Mouse (Mus musculus) gastrocnemius, adult 18-20 months (tissue): ENCODE data around the gene Zfand2b. TPM values are rescaled to one million over a fixed set of nuclear protein-coding genes. Genes with fewer than 3 reads are reported as not detected.

Experiments used
- DNase-seq: peaks from one replicate; pipeline ENCODE4 v3.0.0; 2021; ENCODE audit warnings: low spot score
- total RNA-seq, 2 experiments: library from RNA; stranded (reverse); gene quantifications; 2 replicates each; pipeline ENCODE4 v1.2.3; 2021

The Zfand2b gene
- total RNA-seq, 2 experiments from 2014 or later, result 13.7 to 16.2 TPM

GRCm38 (mm10) chr1:75159540-75160255 is 8.7 kb upstream of the Zfand2b start:
- DNase-seq, result no peak

- DNase-seq, result no peak
Measured at GRCm38 (mm10) chr1:75160256-75160617, 8.2 kb upstream of the Zfand2b start.

GRCm38 (mm10) chr1:75168093-75168471 is 364 bp upstream of the Zfand2b start:
- DNase-seq, result no peak

GRCm38 (mm10) chr1:75179334-75180104 is 11.1 kb downstream of the Zfand2b start:
- peak; percentile 35 for DNase-seq

DNA sequence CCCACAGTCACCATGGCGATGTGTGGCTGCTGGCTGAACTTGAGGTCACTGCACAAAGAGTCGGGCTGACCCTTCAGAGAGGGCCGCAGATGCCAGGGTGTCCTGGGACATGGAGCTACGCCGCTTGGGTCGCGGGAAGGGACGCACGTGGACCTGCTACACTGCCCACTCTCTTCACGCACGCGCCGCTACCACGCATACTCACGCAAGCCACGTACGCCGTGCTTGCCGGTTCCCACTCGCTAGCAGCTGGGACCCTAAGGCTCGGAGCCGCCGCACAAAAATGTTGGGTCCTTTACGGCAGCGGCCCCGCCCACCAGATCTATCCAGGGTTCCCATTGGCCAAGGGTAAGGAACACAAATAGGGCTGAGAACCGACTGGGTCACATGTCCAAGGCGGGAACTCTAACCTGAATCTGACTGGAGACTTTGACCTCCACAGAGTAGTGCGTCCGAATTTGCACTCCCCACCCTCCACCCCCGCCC is 11.7 kb downstream of the Zfand2b start, which contains the start of gene Abcb6:
Gene Abcb6, minus strand, starts transcription at position 288 of the 486 bp plus-strand sequence.
- DNase-seq, result peak; percentile 87

- no peak for DNase-seq
Measured at GRCm38 (mm10) chr1:75180741-75181140, 12.3 kb downstream of the Zfand2b start.

DNA sequence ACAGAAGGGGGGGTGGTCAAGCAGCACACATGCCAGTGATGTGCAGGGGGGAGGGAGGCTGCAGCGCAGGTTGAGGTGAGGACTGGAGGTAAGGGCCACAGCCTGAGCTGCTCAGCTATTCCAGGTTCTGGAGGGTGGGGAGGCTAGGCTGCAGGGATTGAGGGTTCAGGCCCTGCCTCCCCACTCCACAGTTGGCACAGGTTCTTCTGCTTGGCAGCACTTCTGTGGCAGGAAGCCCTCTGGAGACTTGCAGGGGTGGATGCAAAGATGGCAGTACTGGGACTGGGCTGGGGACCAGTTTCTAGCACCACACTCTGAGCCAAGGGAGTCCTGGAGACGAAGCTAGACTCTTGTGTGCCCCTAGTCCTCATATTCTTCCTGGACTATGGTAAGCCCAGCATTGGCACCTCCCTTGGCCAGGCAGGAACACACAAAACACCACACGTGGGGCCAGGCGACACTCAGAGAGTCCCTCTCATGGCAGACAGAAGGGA is 13.0 kb downstream of the Zfand2b start:
- DNase-seq, result no peak

- DNase-seq, result no peak
Measured at GRCm38 (mm10) chr1:75182160-75182559, 13.7 kb downstream of the Zfand2b start.

- DNase-seq, result no peak
Measured at GRCm38 (mm10) chr1:75185495-75185894, 17.0 kb downstream of the Zfand2b start.

GRCm38 (mm10) chr1:75187126-75187525 is 18.7 kb downstream of the Zfand2b start:
- no peak for DNase-seq

DNA sequence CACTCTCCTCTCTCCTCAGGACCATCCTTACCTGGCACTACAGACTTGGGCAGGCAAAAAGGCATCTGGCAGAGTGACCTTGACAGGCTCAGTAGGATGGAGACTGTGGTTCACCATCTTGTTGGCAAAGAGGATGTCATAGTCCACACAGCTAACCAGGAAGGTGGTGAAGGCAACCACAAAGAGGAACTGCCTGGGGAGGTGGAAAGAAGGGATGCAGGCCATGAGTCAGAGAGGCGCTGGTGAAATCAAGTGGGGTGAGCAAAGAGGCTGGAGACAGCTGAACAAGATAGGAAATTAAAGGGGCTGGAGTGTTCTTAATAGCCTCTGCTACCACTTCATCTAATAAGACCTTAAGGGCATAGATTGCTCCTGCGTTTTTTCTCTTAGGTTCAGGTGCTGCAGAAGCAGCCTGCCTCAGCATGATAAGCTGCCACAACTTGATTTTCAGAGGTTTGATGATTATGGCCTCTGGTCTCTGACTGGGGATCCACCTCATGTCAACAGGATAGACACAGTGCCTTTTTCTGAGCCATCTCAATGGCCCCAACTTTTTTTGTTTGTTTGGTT is 19.6 kb downstream of the Zfand2b start:
- DNase-seq, result no peak

GRCm38 (mm10) chr1:75190577-75190976 is 22.1 kb downstream of the Zfand2b start:
- DNase-seq, result no peak

DNA sequence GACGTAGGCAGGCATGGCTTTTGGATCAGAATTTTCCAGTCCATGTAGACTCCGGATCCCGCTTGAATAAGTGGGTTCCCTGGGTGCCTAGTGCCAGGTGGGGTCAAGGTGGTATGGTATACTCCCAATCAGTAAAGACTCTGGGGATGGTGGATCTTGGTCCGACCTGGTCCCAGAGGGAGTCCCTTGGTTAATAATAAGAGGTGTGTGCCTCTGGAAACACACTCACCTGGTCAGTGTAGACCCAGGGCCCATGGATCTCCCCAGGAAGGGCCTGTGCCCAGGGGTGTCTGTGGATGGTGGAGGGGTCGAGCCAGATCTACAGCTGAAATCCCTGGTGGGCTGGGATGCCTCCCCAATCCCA is 22.8 kb downstream of the Zfand2b start:
- no peak for DNase-seq

- DNase-seq, result peak; percentile 97
Measured at GRCm38 (mm10) chr1:75191622-75192402, 23.4 kb downstream of the Zfand2b start, which contains the start of the genes Ankzf1 and Atg9a. Gene Ankzf1 (plus strand): TSS chr1:75192151. Gene Atg9a (minus strand): TSS chr1:75192196.

GRCm38 (mm10) chr1:75192452-75192851 is 24.0 kb downstream of the Zfand2b start:
- DNase-seq, result no peak

- no peak for DNase-seq
Measured at GRCm38 (mm10) chr1:75201236-75201635, 32.8 kb downstream of the Zfand2b start.

- peak; percentile 16 for DNase-seq
Measured at GRCm38 (mm10) chr1:75208967-75209678, 40.7 kb downstream of the Zfand2b start.

DNA sequence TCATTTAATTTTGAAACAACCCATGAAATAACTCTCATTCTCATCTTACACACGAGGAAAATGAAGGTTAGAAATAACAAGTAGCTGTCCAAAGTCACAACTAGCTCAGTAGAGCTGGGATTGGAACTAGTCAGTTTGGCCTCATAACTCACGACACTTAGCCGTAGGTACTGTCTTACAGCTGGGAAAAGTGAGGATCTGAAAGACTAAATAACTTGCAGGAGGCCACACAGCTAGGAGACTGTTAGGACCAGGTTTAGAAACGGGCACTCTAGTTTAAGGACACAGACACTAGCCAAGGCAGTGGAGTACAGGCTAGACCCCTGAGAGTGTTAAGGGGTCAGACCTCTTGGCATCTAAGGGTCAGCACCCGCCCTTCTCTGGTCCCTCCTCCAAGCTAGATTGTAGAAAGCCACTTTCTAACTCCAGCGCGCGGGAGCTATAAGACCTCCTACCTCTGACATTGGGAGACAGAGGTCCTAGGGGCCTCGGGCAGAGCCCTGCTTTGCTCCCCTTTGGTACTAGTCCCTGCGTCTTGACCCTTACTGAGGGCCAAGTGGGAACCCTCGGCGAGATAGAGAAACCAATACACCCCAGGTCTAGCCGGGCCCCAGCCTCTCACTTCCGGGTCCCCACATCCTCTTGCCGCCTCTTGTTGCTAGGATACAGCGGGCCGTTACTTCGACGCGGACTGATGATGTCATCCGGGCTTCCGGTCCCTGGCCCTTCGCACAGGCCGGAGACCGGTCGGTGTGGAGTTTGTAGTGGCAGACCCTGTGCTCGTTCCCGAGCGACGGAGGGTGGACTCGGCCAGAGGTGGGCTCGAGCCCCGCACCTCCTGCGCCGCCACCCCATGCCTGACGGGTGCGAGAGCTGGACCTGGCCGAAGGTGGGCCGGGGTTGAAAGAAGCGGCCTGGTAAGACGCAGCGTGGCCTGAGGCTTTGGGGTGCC is 42.0 kb downstream of the Zfand2b start, which contains the start of the genes Glb1l and Stk16:
Gene Glb1l, minus strand, starts transcription at position 678 of the 952 bp plus-strand sequence.
Gene Stk16, plus strand, starts transcription at position 703 of the 952 bp plus-strand sequence.
- peak; percentile 97 for DNase-seq

- no peak for DNase-seq
Measured at GRCm38 (mm10) chr1:75211141-75211708, 42.8 kb downstream of the Zfand2b start.
